Mouse (Mus musculus): ENCODE measurements at regions not wholly inside any gene's neighbourhood (a gene's known extent, or its start where the extent isn't known, plus 50 kb on each side); places are given as distances from the start of the nearest gene placed in this dataset.

DNA sequence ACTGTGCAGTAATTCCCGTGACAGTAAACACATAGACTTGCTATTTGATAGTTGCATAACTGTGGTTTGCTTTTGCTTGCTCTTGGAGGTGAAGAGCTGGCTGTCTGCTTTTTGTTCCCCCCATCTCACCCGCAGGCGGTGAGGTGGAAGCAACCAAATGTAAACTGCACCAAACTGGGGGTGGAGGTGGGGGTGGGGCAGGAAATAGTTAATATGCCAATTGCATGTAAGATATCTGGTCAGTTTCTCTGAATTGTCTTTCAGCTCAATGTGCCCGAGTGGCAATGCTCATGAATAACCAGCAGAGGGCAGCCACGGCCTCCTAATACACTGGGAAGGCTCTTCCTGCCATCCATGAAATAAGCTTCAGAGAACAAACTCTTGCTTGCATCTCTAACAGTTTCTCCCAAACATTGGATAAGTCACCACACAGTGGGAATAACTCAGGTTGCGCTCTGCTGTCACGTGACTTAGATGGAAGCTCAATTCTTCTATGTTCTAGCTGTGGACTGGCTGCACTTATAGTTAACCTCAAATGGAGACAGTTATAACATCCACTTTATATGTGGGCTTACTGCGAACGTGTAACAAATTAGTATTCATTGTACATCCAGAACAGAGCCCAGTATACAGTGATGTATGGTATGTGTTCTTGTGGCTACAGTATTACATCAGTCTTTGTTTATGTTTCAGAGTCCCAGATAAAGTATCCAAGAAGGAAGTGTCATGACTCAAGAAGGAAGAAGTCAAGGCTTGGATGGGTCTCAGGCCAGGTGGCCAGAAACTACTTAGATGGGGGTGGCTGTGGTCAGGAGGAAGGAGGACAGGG, 62.0 kb upstream of the Egflam start:
- peak; percentile 62 to 78 for DNase-seq
- intact Hi-C loops (cut with DNase I): loop anchor here (1.0 to 10.0 kb wide), 3 partner anchors 352 to 637 kb away; partner anchors contain the start of gene Wdr70

DNA sequence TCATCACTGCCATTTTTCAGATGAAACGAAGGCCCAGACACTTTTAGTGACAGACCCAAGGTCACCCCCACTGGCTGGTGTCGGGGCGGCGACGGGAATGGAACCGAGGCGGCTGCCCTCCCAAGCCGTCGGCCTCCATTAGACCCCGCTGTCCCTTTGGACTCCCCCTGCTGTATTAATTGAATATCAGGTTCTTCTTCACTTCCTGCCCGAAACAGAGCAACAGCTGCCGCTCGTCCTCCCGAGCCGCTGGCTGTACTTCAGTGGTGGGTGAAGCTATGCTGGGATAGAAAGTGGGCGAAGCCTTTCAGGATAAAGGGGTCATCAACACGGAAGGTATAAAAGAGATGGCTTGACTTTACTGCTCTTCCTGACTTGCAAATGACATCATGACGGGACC, 64.4 kb upstream of the Egflam start:
- intact Hi-C loops (cut with DNase I): loop anchor here (5.0 to 10.0 kb wide), 2 partner anchors 602 to 635 kb away; partner anchors contain the start of gene Wdr70
- DNase-seq: no peak

DNA sequence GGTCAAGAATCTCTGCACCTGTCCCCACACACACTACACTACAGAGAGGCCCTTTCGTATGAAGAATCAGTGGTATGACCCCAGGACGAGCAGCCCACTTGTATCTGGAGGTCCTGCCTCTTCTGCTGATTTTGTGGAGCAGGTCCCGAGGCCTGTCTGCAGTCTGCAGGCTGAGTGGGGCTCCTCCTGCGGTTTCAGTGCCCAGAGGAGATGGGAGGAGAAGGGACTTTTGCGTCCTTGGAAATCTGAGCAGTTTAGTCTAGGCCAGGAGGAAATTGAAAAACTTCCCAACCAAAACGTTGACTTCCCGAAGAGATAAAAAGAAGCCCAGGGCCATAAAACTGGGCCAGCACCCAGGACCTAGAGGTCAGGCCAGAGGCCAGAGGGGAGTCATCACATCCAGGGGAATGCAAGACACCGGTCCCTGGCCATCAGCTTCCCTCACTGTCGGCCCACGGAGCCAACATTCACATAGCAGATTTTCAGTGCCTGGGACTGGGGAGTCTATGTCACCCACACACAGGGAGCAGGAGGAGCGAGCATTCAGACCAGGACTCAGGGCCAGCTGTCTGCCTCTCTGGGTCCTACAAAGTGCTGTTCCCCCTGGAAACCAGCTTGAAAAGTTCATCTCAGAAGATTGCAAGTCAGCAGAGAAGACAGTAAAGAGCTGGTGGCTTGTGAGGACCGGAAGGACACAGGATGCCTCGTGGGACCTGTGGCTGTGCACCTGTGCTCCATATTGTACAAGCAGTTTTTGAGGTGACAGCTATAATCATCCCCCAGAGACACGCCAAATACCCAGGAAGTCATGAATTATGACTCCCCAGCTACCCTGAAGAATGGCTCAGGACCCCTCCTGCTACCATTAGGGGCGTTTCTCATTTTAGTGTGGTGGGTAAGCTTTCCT, 65.5 kb upstream of the Egflam start:
- DNase-seq: no peak
- intact Hi-C loops (cut with DNase I): loop anchor here (5.0 to 10.0 kb wide), 2 partner anchors 601 to 634 kb away; partner anchors contain the start of gene Wdr70

DNA sequence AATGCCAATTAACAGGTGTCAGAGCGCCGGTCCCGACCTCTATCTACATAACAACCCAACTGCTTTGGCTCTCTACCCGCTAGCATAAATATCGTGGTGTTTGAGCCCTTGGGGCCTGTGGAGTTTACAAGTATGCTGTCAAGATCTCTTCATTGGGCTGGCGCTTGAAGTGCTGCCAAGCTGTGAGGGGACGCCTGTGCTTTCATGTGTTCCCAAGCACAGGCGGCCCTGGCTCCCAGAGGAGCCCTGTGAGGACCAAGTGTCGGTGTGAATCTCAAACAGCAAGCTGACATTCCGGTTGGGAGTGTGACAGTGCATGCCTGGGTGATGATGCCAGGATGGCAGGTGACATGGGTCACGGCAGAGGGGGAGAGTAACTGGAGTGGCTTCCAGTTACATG, 82.0 kb upstream of the Egflam start:
- DNase-seq: peak; percentile 52 to 66
- intact Hi-C loops (cut with DNase I): no loop called here

DNA sequence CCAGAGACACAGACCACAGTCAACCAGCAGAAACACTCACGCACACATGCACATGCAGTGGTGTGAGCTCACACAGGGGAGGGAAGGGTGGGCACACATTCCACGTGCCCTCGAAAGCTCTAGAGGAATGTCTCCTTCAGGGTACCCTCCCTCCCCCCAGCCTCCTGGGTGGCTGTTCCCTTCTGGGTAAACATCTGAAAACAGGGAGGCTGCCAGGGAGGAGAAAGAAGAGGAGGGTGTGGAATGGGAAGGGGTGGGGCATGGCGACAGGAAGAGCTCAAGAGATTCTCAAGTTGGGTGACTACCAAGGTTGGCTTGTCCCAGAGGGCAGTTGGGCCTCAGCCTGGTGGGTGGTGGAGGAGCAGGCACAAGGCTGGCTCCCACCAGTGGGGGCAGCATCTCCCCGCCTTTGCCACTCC, 82.6 kb upstream of the Egflam start:
- peak in 1 of 2 experiments; percentile 18 for DNase-seq
- intact Hi-C loops (cut with DNase I): no loop called here

GRCm38 (mm10) chr15:7483686-7484085, 85.5 kb upstream of the Egflam start:
- intact Hi-C loops (cut with DNase I): no loop called here
- DNase-seq: no peak

DNA sequence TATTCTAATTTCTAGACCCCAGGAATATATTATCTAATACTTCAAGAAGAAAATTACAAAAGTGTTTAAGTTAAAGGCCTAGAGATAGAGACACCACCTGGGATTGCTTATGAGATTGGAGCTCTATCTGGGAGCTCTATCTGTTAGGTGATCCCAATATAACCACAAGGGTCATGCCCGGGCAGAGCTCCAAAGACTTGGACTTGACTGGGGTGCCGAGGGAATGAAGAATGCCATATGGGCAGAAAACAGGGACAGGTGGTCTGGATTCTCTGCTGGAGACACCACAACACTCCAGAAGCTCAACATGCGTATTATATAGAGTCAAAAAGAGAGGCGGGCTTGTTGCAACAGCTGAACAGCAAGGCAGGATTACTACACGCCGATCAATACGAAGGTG, 92.9 kb upstream of the Egflam start:
- DNase-seq: no peak
- intact Hi-C loops (cut with DNase I): no loop called here

DNA sequence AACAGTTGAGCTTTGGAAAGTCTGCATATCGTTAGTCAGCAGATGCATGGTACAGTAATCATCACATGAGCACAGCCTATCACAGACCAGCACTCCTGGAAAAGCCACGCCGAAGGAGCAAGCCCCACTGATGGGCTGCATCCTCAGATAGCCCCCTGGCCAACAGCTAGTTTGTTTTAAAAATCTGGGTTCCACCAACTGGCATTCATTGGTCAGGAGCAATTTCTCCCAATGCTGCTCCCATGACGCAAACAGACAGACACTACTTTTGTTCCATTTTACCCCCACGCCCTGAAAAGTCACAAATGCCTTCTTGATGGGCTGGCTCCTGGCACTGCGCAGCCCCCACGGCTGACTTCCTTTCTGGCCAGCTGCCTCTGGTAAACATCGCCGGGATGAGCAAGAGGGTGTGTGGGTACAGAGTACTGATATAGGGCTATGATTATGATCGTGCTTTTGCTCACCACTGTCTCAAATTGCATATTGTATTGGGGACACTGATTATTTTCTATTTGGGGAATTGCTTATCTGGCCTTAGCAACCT, 95.0 kb upstream of the Egflam start:
- no peak for DNase-seq
- intact Hi-C loops (cut with DNase I): no loop called here

DNA sequence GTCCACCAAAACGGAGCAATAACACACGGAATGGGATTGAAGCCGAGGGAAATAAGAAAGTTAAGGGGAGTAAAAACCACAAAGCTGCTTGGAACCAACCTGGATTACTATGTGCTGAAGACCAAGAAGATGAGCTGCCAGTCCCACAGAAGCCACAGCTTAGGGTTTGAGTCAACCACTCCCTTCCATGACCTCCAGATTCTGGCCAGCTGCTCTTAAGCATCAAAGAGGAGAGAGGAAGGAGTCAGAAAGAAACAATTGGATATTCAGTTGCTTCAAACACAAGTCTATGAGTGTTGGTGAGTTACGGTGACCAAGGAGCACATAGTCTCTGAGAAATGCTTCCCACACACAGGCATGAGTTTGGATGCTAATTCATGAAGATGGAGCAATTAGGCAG, 99.7 kb upstream of the Egflam start:
- no peak for DNase-seq
- intact Hi-C loops (cut with DNase I): no loop called here

- DNase-seq: no peak
- intact Hi-C loops (cut with DNase I): no loop called here
Measured at GRCm38 (mm10) chr15:7508535-7508934, 110.3 kb upstream of the Egflam start.

GRCm38 (mm10) chr15:7514743-7515273, 116.6 kb upstream of the Egflam start:
- intact Hi-C loops (cut with DNase I): no loop called here
- DNase-seq: no peak

DNA sequence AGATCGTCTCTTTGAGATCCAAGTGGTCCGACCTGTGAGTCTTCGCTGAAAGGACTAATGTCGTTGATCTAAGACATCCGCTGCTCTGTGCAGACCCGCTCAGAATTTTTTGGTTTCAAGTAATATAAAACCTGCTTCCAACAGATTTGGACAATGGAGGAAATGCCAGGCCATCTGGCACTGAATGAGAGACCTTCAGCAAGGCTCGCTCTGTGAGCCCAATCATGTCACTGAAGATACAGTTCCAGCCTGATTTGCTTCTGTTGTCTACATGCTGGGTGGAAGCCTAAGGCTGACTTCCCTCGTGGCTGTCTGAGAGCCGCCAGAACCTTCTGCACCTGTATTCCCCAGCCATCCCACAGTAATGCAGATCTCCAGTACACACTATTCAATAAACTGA, 123.4 kb upstream of the Egflam start:
- no peak for DNase-seq
- intact Hi-C loops (cut with DNase I): no loop called here

- DNase-seq: no peak
- intact Hi-C loops (cut with DNase I): no loop called here
Measured at GRCm38 (mm10) chr15:7522902-7523786, 124.9 kb upstream of the Egflam start.

DNA sequence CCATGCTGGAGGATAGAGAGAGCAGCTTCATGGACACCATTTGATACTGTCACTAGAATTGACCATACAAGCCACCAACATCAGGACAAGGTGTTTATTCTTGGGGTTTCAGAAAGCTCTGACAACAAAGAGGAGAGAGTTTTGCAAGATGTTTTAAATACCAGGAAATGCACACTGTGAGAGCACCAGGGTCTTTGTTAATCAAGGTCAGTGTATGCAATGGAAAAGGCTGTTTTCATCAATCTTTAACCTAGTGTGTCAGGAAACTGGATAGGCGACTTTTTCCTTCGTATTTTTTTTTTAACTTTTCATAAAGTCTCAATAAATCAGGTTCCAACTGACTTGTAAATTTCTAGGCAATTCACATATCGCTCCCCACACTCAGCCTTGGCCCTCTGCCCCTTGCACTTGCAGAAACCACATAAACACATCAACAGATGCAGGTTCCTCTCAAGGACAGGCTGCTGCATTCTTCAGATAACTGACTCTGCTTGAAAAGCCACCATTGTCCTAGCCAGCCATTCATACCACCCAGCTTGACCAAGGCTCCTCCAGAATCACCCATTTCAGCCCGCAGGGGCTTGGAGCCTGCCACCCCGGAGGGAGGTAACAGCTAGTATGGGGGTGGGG, 132.9 kb upstream of the Egflam start:
- intact Hi-C loops (cut with DNase I): no loop called here
- DNase-seq: no peak

- intact Hi-C loops (cut with DNase I): no loop called here
- DNase-seq: no peak
Measured at GRCm38 (mm10) chr15:7537858-7538257, 139.7 kb upstream of the Egflam start.

DNA sequence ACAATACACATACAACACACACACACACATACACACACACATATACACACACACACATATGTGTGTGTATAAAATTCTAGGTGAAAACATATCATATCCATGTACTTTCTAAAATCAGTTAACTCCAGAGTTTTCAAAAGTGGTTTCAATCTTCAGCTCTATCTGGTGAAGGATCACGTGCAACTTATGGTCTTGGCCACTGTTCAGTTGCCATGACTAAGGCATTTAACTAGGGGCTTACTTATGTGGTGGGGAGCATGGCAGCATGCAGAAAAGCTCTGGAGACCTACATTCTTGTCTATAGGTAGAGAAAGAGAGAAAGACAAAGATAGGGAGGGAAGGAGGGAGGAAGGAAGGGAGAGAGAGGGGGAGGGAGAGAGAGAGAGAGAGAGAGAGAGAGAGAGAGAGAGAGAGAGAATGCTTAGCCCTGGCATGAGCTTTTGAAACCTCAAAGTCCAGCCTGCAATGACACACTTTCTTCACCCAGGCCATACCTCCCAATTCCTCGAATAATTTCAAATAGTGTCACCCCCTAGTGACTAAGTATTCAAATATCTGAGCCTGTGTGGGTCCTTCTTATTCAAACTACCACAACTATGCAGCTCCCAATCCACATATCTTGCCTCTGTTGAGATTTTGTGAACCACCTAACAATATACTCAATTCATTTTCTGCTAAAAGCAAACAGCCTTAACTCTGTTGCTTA, 155.1 kb upstream of the Egflam start:
- no peak for DNase-seq
- intact Hi-C loops (cut with DNase I): no loop called here

GRCm38 (mm10) chr15:7554433-7554832, 156.2 kb upstream of the Egflam start:
- intact Hi-C loops (cut with DNase I): no loop called here
- DNase-seq: no peak

GRCm38 (mm10) chr15:7563279-7563678, 165.1 kb upstream of the Egflam start:
- intact Hi-C loops (cut with DNase I): no loop called here
- DNase-seq: no peak

GRCm38 (mm10) chr15:7563726-7564125, 165.5 kb upstream of the Egflam start:
- intact Hi-C loops (cut with DNase I): no loop called here
- DNase-seq: peak; percentile 68 to 83
